Mouse (Mus musculus): ENCODE measurements around the gene 9830107B12Rik.

Gene 9830107B12Rik

DNA sequence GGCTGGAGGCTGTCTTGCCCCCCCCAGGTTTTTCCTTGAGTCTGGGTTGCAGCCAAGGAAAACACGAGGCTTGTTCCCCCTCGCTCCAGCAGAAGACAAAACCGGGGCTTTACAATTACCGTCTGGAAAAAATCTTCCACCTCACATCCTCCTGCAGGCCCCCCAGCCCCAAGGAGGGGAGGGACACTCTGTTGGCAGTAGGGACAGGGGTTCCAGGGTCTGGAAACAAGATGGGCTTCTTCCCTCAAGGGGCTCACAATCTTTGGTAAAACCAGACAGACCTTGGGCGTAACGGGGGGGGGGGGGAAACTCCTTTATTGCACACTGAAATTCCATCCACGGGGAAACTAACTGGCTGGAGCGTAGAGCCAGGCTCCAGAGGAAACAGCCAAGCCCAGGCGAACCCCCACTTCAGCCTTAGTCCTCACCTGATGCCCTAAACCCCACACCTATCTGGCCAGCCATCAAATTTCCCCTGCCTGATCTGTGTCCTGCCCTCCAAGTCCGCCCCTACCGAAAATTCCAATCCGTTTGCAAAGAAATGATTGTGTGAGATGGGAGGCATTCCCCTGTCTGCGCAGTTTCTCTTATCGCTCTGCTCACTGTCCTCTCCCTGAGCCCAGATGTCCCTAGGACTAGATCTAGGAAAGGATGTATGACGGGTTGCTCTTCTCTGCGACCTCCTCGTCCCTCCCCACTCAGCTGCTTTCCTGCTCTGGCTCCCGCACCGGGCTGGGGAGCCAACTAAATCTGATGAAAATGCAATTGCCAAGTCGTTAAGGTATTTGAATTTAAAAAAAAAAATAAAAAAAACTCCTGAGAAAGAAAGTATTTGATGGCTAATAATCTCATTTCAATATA, 51.0 kb downstream of the 9830107B12Rik start:
- in situ Hi-C loops (cut with MboI, MseI) = loop anchor here (5.0 kb wide), 2 partner anchors 48 to 303 kb away; no protein-coding TSS in a partner anchor

DNA sequence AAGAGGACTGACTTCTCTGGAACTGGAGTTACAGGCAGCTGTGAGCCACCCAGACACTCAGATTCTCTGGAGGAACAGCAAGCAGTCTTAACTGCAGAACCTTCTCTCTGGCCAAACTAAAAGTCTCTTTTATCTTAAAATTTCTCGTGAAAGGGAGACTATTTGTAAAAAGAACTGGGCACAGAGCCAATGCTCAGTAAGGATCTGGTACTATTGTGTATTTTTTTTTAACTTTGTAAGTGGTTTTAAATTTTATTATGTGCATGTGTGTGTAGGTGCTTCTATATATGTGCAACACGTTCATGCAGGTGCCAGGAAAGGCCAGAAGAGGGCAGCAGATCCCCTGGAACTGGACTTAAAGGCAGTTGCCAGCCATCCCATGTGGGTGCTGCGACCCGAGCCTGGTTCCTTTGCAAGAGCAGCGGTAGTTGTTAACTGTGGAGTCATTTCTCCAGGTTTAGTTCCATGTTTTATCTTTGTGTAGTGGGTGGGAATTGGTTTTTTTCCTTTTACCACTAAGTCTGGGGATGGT, 52.7 kb downstream of the 9830107B12Rik start:
- in situ Hi-C loops (cut with MboI, MseI) = no loop called here

DNA sequence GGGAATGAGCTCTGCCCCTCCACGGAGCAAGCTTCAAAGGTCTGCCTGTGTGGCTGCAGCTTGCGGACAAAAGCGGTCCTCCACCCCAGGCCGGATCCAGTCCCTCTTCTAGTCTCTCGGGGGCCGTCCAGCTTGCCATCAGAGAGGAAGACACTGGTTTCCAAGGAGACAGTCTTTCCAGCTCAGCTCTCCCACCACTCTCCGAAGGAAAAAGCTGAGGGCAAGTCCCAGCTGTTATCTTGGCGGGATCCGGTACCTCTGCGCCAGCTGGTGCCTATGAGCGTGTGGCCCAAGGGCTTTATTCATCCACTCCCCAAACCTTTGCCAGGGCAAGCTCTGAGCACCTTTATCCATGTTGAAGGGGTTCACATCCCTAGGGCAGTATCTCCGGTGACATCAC, 55.8 kb downstream of the 9830107B12Rik start:
- in situ Hi-C loops (cut with MboI, MseI) = no loop called here

DNA sequence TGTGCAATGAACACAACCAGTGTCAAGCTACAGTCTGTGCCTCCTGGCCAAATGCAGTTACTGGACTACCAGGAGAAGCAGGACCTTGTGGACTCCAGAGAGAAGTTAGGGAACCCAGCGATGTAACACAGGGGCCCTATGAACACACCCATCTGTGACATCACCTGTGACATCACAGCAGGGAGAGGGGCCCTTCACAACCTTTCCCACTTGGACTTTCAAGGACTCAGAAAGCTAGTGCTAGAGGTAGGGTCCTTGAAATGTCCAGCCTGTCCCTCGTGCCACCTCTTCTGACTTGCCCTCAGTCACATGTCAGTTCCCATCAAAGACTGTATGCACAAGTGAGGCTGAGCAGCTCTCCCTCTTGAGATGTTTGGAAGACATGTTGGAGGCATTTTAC, 56.6 kb downstream of the 9830107B12Rik start:
- in situ Hi-C loops (cut with MboI, MseI) = no loop called here

DNA sequence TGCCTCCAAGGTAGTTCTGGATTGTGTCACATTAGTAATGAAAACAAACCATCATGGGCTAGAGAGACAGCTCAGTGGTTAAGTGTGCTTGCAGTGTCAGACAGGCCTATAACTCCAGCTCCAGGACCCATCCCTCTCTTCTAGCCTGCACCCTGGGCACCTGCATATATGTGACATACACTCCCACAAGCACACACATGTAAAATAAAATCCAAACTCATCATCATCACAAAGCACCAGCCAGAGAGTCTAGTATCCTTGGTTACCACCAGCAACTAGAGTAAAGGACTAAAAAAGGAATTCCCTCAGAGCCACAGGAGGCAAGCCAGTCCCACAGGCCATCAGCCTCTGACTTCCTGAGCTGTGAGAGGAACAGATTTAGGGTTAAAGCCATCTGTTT, 57.0 kb downstream of the 9830107B12Rik start, which contains the start of gene 1700067P10Rik:
1700067P10Rik (plus strand) TSS at position 301 of the 400 bp plus-strand sequence.
- in situ Hi-C loops (cut with MboI, MseI) = no loop called here

DNA sequence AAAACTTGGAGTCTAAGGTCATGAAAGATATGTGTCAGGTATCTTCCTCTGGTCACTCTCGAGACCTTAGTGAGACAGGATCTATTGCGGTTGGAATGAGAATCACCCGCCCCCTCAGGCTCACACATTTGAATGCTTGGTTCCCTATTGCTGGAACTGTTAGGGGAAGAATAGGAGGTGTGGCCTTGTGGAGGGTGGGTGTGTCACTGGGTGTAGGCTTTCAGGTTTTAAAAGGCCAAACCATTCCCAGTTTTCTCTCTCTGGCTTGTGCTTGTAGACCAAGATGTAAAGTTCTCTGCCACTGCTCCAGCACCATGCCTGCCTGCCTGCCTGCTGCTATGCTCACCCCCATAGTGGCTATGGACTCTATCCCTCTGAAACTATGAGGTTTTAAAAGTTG, 65.4 kb downstream of the 9830107B12Rik start:
- in situ Hi-C loops (cut with MboI, MseI) = no loop called here

Measured in T-helper 1 cell (primary cell).